Mouse (Mus musculus) splenic B cell, adult 2 months (primary cell): Measurements from ENCODE around the gene Yju2.

Experiments used
- DNase-seq: peaks from one replicate; pipeline ENCODE4 v3.0.0-alpha.2; 2011; ENCODE audit warnings: low read depth, low spot score
- H3K27me3 ChIP-seq: 2 replicates; pipeline ENCODE4 v1.6.1; 2012; ENCODE audit warnings: mild to moderate bottlenecking, low read length, moderate library complexity, mixed read lengths; ENCODE audit not compliant: control insufficient read depth, poor library complexity, insufficient read depth, severe bottlenecking
- H3K36me3 ChIP-seq: 2 replicates; pipeline ENCODE4 v1.6.1; 2012; ENCODE audit warnings: mild to moderate bottlenecking, low read length, moderate library complexity, mixed read lengths; ENCODE audit not compliant: control insufficient read depth, poor library complexity, insufficient read depth, severe bottlenecking

Yju2 gene

GRCm38 (mm10) chr17:55956129-55956528 is 2.8 kb upstream of the Yju2 start:
- no peak for DNase-seq
- H3K36me3 ChIP-seq: no peaks in the 10 kb centered on the region
- H3K27me3 ChIP-seq: no peaks in the 10 kb centered on the region

GRCm38 (mm10) chr17:55956591-55956990 is 2.3 kb upstream of the Yju2 start:
- H3K27me3 ChIP-seq: no peaks in the 10 kb centered on the region
- DNase-seq: no peak
- H3K36me3 ChIP-seq: no peaks in the 10 kb centered on the region

GRCm38 (mm10) chr17:55957168-55957567 is 1.7 kb upstream of the Yju2 start:
- Histone ChIP-seq H3K36me3 (no peaks in the 10 kb centered on the region), H3K27me3 (no peaks in the 10 kb centered on the region)
- DNase-seq: peak; percentile 82

- DNase-seq: no peak
- no peaks in the 10 kb centered on the region for H3K36me3 ChIP-seq
- no peaks in the 10 kb centered on the region for H3K27me3 ChIP-seq
Measured at GRCm38 (mm10) chr17:55957726-55958583, 944 bp upstream of the Yju2 start.

- DNase-seq: no peak
- Histone ChIP-seq H3K36me3 (no peaks in the 10 kb centered on the region), H3K27me3 (no peaks in the 10 kb centered on the region)
Measured at GRCm38 (mm10) chr17:55958584-55958886, 364 bp upstream of the Yju2 start.

GRCm38 (mm10) chr17:55959946-55960740 is 1.2 kb downstream of the Yju2 start:
- no peak for DNase-seq
- no peaks in the 10 kb centered on the region for H3K36me3 ChIP-seq
- H3K27me3 ChIP-seq: no peaks in the 10 kb centered on the region

- Histone ChIP-seq H3K36me3 (0 out of 2 replicates have a peak, but pooled peaks cover under 1% of the 10 kb centered on the region), H3K27me3 (no peaks in the 10 kb centered on the region)
- no peak for DNase-seq
Measured at GRCm38 (mm10) chr17:55960791-55961190, 1.9 kb downstream of the Yju2 start.

- Histone ChIP-seq H3K36me3 (0 out of 2 replicates have a peak, but pooled peaks cover 1% of the 10 kb centered on the region), H3K27me3 (no peaks in the 10 kb centered on the region)
- no peak for DNase-seq
Measured at GRCm38 (mm10) chr17:55961631-55962030, 2.7 kb downstream of the Yju2 start.

GRCm38 (mm10) chr17:55963171-55963570 is 4.3 kb downstream of the Yju2 start:
- 0 out of 2 replicates have a peak, but pooled peaks cover 1% of the 10 kb centered on the region for H3K36me3 ChIP-seq
- no peak for DNase-seq
- H3K27me3 ChIP-seq: no peaks in the 10 kb centered on the region

GRCm38 (mm10) chr17:55964496-55964895 is 5.6 kb downstream of the Yju2 start:
- DNase-seq: no peak
- no peaks in the 10 kb centered on the region for H3K27me3 ChIP-seq
- H3K36me3 ChIP-seq: 0 out of 2 replicates have a peak, but pooled peaks cover 1% of the 10 kb centered on the region

GRCm38 (mm10) chr17:55964996-55965395 is 6.1 kb downstream of the Yju2 start:
- DNase-seq: no peak
- Histone ChIP-seq H3K27me3 (no peaks in the 10 kb centered on the region), H3K36me3 (0 out of 2 replicates have a peak, but pooled peaks cover 1% of the 10 kb centered on the region)

- DNase-seq: no peak
- Histone ChIP-seq H3K36me3 (0 out of 2 replicates have a peak, but pooled peaks cover 1% of the 10 kb centered on the region), H3K27me3 (no peaks in the 10 kb centered on the region)
Measured at GRCm38 (mm10) chr17:55967186-55967585, 8.3 kb downstream of the Yju2 start.

- Histone ChIP-seq H3K27me3 (no peaks in the 10 kb centered on the region), H3K36me3 (0 out of 2 replicates have a peak, but pooled peaks cover 1% of the 10 kb centered on the region)
- no peak for DNase-seq
Measured at GRCm38 (mm10) chr17:55968210-55968609, 9.3 kb downstream of the Yju2 start.

GRCm38 (mm10) chr17:55969560-55969959 is 10.7 kb downstream of the Yju2 start:
- Histone ChIP-seq H3K36me3 (0 out of 2 replicates have a peak, but pooled peaks cover 1% of the 10 kb centered on the region), H3K27me3 (no peaks in the 10 kb centered on the region)
- no peak for DNase-seq
